Mouse (Mus musculus) limb, embryonic 11.5 days (tissue): ENCODE data around the gene Npr3. TPM values are rescaled to one million over a fixed set of nuclear protein-coding genes. Genes with fewer than 3 reads are reported as not detected.

ENCODE experiments used
- ATAC-seq: fragments of 200-750 bp; cut with Nextera tagmentation; 2 replicates; pipeline ENCODE4 v1.8.0; 2017; ENCODE audit warnings: low read depth; ENCODE audit not compliant: insufficient number of reproducible peaks, low FRiP score, low TSS enrichment
- DNase-seq: peaks from one replicate; pipeline ENCODE4 v3.0.0-alpha.2; 2015; ENCODE audit warnings: low spot score
- H3K27ac ChIP-seq: fragments of 300-500 bp; sonication (generic); replicated peaks from 2 replicates; pipeline ENCODE4 v1.5.1; 2014; ENCODE audit warnings: low read depth, mild to moderate bottlenecking, low read length
- H3K27me3 ChIP-seq: fragments of 300-500 bp; sonication (generic); 2 replicates; pipeline ENCODE4 v1.6.1; 2014; ENCODE audit warnings: mild to moderate bottlenecking, low read length, mixed read lengths; ENCODE audit not compliant: control insufficient read depth, insufficient read depth
- H3K36me3 ChIP-seq: fragments of 300-500 bp; sonication (generic); 2 replicates; pipeline ENCODE4 v1.6.1; 2014; ENCODE audit warnings: mild to moderate bottlenecking, low read length, moderate library complexity, mixed read lengths; ENCODE audit not compliant: control insufficient read depth, insufficient read depth
- H3K4me1 ChIP-seq: fragments of 300-500 bp; sonication (generic); 2 replicates; pipeline ENCODE4 v1.6.1; 2014; ENCODE audit warnings: low read length, mixed read lengths; ENCODE audit not compliant: control insufficient read depth, insufficient read depth
- H3K4me2 ChIP-seq: fragments of 300-500 bp; sonication (generic); 2 replicates; pipeline ENCODE4 v1.6.1; 2014; ENCODE audit warnings: low read depth, mild to moderate bottlenecking, moderate library complexity; ENCODE audit not compliant: severe bottlenecking
- H3K4me3 ChIP-seq: fragments of 300-500 bp; sonication (generic); 2 replicates; pipeline ENCODE4 v1.5.1; 2014; ENCODE audit warnings: low read depth, low read length
- H3K9ac ChIP-seq: fragments of 300-500 bp; sonication (generic); 2 replicates; pipeline ENCODE4 v1.6.1; 2014; ENCODE audit warnings: mild to moderate bottlenecking, low read length
- H3K9me3 ChIP-seq: fragments of 300-500 bp; sonication (generic); 2 replicates; pipeline ENCODE4 v1.6.1; 2016; ENCODE audit warnings: low read length; ENCODE audit not compliant: control insufficient read depth
- WGBS: fragments of 180-500 bp; shearing (Covaris S2); extraction: QIAGEN DNeasy Blood & Tissue Kit; methylation state at CpG from one replicate; pipeline ENCODE4 v1.1.7; 2014; 5-methylcytosine and 5-hydroxymethylcytosine counted together
- polyA plus RNA-seq: library from polyadenylated mRNA; unstranded; fragments of >200 nt; fragmentation: Nextera tagmentation; extraction: Ambion mirVana; gene quantifications from 2 replicates; pipeline ENCODE4 v1.2.1, GENCODE M21; 2014

Gene Npr3
- polyA plus RNA-seq, 1 experiment from 2014 or later = 2.2 TPM

- H3K9me3 ChIP-seq = no peaks in the 10 kb centered on the region
- H3K27ac ChIP-seq = no peak overlapping the region
- peak; percentile 58 for DNase-seq
- peaks cover 28% of the 10 kb centered on the region for H3K4me1 ChIP-seq
- H3K4me3 ChIP-seq = peak overlapping the region; percentile 40
- 2% methylated on average over 34 of the region's 34 CpGs for WGBS
- H3K9ac ChIP-seq = no peak overlapping the region
- ATAC-seq = peak; percentile 11; the same call in 1 of the 2 replicates
- H3K4me2 ChIP-seq = peak overlapping the region; percentile 87
- H3K36me3 ChIP-seq = no peaks in the 10 kb centered on the region
- H3K27me3 ChIP-seq = peaks cover 42% of the 10 kb centered on the region
Observed at GRCm38 (mm10) chr15:11903196-11904042, 3.7 kb downstream of the Npr3 start.

DNA sequence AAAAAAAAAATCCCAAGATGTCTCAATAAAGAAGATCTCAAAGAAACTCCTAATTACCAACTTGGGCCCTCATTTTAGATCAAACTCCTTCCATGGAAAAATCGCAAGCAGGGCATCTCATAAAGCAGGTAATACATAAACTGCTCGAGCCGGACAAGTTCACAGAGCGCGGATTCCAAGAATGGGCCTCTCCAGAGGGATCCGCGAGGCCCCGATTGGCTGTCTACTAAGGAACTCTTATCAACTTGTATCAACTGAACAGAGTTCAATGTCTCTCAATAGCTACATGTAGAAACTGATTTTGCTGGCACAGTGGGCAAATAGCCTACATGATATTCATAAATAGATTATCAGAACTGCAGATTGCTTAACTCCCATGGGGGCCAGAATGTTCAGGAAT lies 9.5 kb downstream of the Npr3 start:
- 89% methylated on average over 8 of the region's 8 CpGs for WGBS
- Histone ChIP-seq H3K9me3 (no peaks in the 10 kb centered on the region), H3K4me2 (no peak overlapping the region), H3K4me1 (no peaks in the 10 kb centered on the region), H3K36me3 (no peaks in the 10 kb centered on the region), H3K27ac (no peak overlapping the region), H3K4me3 (no peak overlapping the region), H3K27me3 (peaks cover 3% of the 10 kb centered on the region; the same call in 1 of the 2 replicates), H3K9ac (no peak overlapping the region)
- no peak for DNase-seq
- ATAC-seq = no peak

- WGBS = 74% methylated on average over 5 of the region's 5 CpGs
Observed at GRCm38 (mm10) chr15:11897162-11897561, 9.9 kb downstream of the Npr3 start.

GRCm38 (mm10) chr15:11893969-11894368 lies 13.1 kb downstream of the Npr3 start:
- Histone ChIP-seq H3K4me3 (no peak overlapping the region), H3K36me3 (no peaks in the 10 kb centered on the region), H3K9me3 (no peaks in the 10 kb centered on the region), H3K27me3 (no peaks in the 10 kb centered on the region), H3K4me2 (no peak overlapping the region), H3K9ac (no peak overlapping the region), H3K27ac (no peak overlapping the region), H3K4me1 (no peaks in the 10 kb centered on the region)
- WGBS = 83% methylated on average over 9 of the region's 9 CpGs
- ATAC-seq (no peak), DNase-seq (no peak)

More at GRCm38 (mm10) chr15:11897162-11897561, 9.9 kb downstream of the Npr3 start:
- no peak for ATAC-seq
- H3K9ac ChIP-seq = no peak overlapping the region
- peaks cover under 1% of the 10 kb centered on the region; the same call in 1 of the 2 replicates for H3K27me3 ChIP-seq
- H3K4me1 ChIP-seq = no peaks in the 10 kb centered on the region
- H3K4me3 ChIP-seq = no peak overlapping the region
- no peaks in the 10 kb centered on the region for H3K9me3 ChIP-seq
- DNase-seq = no peak
- no peak overlapping the region for H3K27ac ChIP-seq
- no peak overlapping the region for H3K4me2 ChIP-seq
- no peaks in the 10 kb centered on the region for H3K36me3 ChIP-seq

GRCm38 (mm10) chr15:11891395-11891794 lies 15.7 kb downstream of the Npr3 start:
- no peak for ATAC-seq
- 62% methylated on average over 3 of the region's 3 CpGs for WGBS
- Histone ChIP-seq H3K27me3 (no peaks in the 10 kb centered on the region), H3K4me3 (no peak overlapping the region), H3K36me3 (no peaks in the 10 kb centered on the region), H3K27ac (no peak overlapping the region), H3K9ac (no peak overlapping the region), H3K4me2 (no peak overlapping the region), H3K4me1 (no peaks in the 10 kb centered on the region), H3K9me3 (no peaks in the 10 kb centered on the region)
- DNase-seq = no peak

DNA sequence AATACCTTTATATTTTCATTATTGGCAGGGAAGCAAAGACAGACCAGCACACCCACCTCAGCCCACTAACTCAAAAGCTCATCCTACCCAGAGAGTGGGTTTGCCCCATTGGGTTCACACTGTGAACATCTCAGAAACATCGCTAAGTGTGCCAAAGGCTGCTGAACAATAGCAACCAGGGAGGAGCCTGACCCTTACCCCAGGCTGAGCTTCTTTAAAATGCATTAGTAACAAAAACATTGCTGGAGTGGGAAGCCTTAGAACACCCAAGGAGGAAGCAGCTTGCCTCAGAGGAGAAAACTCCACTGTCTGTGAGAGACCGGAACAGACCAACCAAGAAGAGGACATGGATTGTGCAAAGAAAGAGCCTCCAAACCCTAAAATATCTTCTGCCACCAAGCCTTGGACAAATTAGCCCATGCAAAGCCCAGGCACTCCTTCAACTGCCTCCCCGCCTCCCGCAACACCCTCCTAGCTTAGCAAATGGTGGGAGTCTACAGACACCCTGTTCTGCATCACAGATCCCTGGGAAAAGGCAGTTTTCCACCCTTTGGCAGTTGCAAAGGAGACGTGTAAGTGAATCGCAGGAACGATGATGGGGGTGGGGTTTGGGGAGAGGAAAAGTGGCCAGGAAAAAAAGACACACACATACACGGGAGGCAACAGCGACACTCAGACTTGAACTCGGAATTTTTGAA lies 24.4 kb downstream of the Npr3 start:
- WGBS = 53% methylated on average over 10 of the region's 10 CpGs
- H3K4me3 ChIP-seq = no peak overlapping the region
- no peak overlapping the region for H3K4me2 ChIP-seq

GRCm38 (mm10) chr15:11881822-11882221 lies 25.3 kb downstream of the Npr3 start:
- no peak for ATAC-seq
- Histone ChIP-seq H3K4me3 (no peak overlapping the region), H3K9ac (no peak overlapping the region), H3K4me2 (no peak overlapping the region), H3K27ac (no peak overlapping the region), H3K27me3 (no peaks in the 10 kb centered on the region), H3K4me1 (no peaks in the 10 kb centered on the region), H3K9me3 (no peaks in the 10 kb centered on the region), H3K36me3 (no peaks in the 10 kb centered on the region)
- DNase-seq = no peak
- WGBS = 88% methylated on average over 6 of the region's 6 CpGs

More for the DNA sequence above, 24.4 kb downstream of the Npr3 start:
- Histone ChIP-seq H3K9me3 (no peaks in the 10 kb centered on the region), H3K27me3 (no peaks in the 10 kb centered on the region), H3K36me3 (no peaks in the 10 kb centered on the region), H3K27ac (no peak overlapping the region), H3K9ac (no peak overlapping the region), H3K4me1 (no peaks in the 10 kb centered on the region)
- no peak for DNase-seq
- ATAC-seq = no peak

GRCm38 (mm10) chr15:11878334-11878733 lies 28.8 kb downstream of the Npr3 start:
- Histone ChIP-seq H3K36me3 (no peaks in the 10 kb centered on the region), H3K4me1 (no peaks in the 10 kb centered on the region), H3K9me3 (no peaks in the 10 kb centered on the region), H3K27ac (no peak overlapping the region), H3K4me3 (no peak overlapping the region), H3K27me3 (no peaks in the 10 kb centered on the region), H3K9ac (no peak overlapping the region), H3K4me2 (no peak overlapping the region)
- ATAC-seq (no peak), DNase-seq (no peak)
- 97% methylated on average over 1 of the region's 1 CpGs for WGBS
